Mouse (Mus musculus): ENCODE data around the gene Epha7.

Epha7 gene

GRCm38 (mm10) chr4:28899783-28900182 is 86.9 kb downstream of the Epha7 start:
- in situ Hi-C loops (cut with MboI), result no loop called here

- in situ Hi-C loops (cut with MboI), result no loop called here
Measured at GRCm38 (mm10) chr4:28901496-28901895, 88.6 kb downstream of the Epha7 start.

DNA sequence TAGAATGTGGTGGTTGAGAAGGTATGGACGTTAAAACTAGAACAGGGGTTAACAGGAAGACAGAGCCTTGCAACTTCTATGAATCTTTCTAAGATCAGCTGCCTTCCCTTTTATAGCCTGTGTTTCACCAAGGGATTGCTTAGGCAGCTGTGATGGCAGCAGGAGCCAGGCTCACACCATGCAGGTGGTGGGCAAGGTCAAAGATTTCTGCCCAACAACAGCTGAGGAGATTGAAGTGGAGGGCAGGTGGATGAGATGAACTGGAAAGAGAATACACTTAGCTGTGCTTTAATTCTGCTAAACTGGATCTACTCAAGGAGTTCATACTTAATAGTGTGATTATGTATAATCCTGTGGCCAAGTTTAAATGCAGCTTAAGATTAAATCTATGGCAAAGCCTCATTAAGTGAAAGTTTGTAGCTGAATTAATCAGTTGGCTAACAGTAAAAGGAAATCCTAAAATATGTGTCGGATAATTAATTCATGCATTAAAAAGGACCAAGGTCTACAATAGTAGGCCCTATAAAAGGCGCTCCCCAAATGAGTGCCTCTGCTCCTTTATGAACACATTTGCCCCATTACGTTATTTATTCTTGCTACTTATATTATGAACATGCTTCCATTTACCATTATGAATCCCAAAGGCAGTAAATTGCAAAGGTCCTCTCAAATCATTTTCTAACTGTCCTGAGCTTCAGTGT is 89.2 kb downstream of the Epha7 start:
- in situ Hi-C loops (cut with MboI), result no loop called here

DNA sequence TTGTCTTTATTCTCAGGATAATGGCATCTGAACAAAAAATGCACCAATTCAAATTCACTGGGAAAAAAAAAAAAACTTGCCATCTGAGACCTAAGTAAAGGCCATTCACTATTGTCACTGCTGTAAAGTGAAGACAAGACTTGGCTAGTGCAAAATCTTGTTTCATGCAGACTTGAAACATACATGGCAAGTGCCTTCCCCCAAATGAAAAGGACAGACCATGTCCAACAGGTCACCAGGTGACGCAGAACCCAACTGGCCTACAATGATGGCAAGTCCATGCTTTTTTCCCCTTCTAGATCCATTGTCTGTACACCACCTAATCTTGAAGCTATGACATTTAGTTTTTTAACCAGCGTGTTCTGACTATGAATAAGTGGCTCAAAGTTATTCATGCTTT is 94.1 kb downstream of the Epha7 start:
- in situ Hi-C loops (cut with MboI), result no loop called here

DNA sequence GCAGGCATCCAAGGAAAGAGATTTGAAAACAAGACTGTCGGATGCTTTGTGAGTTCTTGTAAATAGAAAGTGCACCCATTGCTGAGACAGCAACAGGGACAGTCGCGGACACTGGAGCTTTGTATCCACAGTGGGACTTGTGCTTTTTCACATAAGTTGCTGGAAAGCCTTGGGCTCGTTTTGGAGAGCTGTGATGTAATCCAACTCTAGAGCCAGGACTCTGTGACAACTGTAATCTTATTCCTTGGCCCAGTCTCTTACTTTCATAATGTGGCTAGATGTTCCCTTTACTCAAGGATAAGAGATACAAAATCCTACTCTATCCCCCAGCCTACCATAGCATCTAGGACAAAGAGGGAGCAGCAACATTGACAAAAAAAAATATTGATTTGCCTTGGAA is 97.2 kb downstream of the Epha7 start:
- in situ Hi-C loops (cut with MboI), result no loop called here

- in situ Hi-C loops (cut with MboI), result no loop called here
Measured at GRCm38 (mm10) chr4:28912028-28912427, 99.1 kb downstream of the Epha7 start.

DNA sequence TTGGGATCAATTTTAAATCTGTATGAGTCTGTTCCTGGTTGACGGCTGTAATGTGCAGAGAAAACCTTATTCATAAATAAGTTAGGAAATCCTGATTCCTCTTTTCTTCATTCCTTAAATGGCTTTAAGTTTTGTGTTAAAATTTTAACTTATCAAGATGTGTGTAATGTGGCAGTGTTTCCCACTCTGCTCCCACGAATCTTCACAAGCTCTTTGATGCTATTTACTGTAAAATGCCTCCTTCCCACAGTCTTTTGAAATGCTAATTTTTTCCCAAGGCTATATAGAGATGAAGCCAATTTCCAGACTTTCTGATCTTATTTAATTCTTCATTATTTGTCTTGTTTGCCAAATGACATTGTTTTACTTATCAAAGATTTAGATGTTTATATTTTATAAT is 100.7 kb downstream of the Epha7 start:
- in situ Hi-C loops (cut with MboI), result no loop called here

GRCm38 (mm10) chr4:28920645-28921044 is 107.7 kb downstream of the Epha7 start:
- in situ Hi-C loops (cut with MboI), result no loop called here

DNA sequence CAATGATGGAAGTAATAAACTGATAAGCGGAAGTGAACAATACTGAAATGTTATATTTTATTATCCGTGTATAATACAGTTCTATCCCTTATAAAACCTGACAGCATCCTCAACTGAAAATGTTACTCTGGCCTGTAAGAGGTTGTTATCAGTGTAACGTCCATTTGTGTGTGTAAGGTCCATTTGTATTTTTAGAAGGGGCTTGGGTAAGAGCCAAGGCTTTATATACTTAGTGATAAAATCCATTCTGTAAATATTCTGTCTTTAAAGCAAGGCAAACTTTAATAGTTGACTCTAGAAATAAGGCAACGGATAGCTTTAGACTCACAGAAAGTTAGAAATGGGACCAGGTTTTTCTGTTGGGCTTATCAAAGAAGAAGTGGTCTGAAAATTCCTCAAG is 113.1 kb downstream of the Epha7 start:
- in situ Hi-C loops (cut with MboI), result no loop called here

DNA sequence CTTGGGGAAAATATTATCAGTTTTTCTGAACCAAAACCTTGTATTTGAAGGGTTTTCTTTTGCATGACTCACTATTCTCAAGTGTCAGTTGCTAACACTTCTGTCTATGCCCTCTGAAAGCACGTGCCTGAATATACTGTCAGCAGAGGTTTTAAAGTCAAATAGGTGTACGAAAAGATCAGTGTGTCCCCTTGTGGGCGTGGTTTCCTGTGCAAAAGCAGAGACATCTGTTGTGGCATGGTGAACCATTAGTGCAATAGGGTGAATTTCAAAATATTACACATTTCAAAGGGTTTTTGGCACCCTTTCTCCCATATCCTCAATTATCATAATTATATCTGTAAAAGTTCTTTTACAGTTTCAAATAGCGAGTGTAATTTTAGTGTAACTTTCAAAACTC is 120.5 kb downstream of the Epha7 start:
- in situ Hi-C loops (cut with MboI), result no loop called here

DNA sequence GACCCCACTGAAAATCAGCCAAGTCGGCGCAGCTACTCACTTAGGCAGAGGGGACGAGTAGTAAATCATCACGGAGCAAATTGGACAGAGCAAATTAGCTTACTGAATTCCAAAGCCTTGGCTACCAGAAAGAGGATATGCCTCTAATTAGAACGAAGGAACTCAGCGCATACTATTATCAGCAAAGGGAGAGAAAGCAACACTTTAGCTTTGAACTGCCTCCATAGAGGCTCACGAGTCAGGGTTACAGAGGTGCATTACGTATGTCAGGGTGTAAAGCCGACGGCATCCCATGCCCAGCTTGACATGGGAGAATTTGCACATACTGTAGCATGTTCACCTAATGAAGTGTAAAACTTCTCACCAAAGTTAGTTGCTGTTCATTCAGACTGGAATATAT is 121.9 kb downstream of the Epha7 start:
- in situ Hi-C loops (cut with MboI), result no loop called here

GRCm38 (mm10) chr4:28935567-28935966 is 122.6 kb downstream of the Epha7 start:
- in situ Hi-C loops (cut with MboI), result no loop called here

DNA sequence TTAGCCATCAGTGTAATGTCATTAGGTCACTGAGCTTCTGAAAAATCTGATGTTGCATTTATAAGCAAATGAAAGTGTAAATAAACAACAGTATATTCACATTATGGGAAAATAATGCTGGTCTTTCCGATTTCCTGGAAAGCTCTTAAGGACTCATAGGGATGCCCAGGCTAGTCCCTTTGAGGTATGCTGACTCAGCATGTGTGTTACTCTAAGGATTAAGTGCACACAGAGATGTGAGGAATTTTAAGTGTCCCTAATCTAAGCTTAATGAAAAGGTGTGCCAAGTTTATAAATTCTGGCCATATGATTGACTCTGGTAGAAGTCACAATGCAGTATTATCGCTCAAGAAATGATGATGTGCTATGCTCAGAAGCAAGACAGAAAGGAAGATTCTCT is 127.8 kb downstream of the Epha7 start:
- in situ Hi-C loops (cut with MboI), result no loop called here

- in situ Hi-C loops (cut with MboI), result no loop called here
Measured at GRCm38 (mm10) chr4:28944237-28944636, 131.3 kb downstream of the Epha7 start.

GRCm38 (mm10) chr4:28960889-28961560 is 148.1 kb downstream of the Epha7 start:
- in situ Hi-C loops (cut with MboI), result no loop called here

- in situ Hi-C loops (cut with MboI), result no loop called here
Measured at GRCm38 (mm10) chr4:28967584-28968315, 154.8 kb downstream of the Epha7 start.

- in situ Hi-C loops (cut with MboI), result no loop called here
Measured at GRCm38 (mm10) chr4:28998462-28999286, 185.7 kb downstream of the Epha7 start.

DNA sequence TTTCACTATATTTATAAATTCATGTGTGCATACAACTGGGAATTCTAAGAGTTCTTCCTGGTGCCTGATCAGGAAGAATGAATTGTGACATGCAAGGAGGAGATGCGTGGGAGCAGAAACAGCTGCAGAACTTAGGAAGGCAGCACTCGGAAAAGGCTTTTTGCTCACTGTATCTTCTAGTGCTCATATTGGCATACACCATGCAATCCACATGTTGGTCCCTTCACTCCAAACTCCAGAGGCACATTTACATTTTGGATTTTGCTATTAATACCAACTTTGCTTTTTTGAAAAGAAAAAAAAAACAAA is 186.3 kb downstream of the Epha7 start:
- in situ Hi-C loops (cut with MboI), result no loop called here

GRCm38 (mm10) chr4:29010333-29010732 is 197.4 kb downstream of the Epha7 start:
- in situ Hi-C loops (cut with MboI), result no loop called here

Data from mature B cell (primary cell).